Mouse (Mus musculus) common myeloid progenitor, adult 5-6 weeks (primary cell): Measurements from ENCODE around the gene Bcas2. TPM values are rescaled to one million over a fixed set of nuclear protein-coding genes. Genes with fewer than 3 reads are reported as not detected.
A peak's percentile ranks its signal among the peaks of the same experiment; 100 is the strongest.
"Not testable (repeated sequence)": the region's sequence is repeated elsewhere in the genome, so short reads cannot be mapped to it uniquely, and the experiment has no call there.

Source experiments
- ATAC-seq: replicated peaks from 2 replicates; pipeline ENCODE4 v1.8.0; 2016; ENCODE audit warnings: low read depth, mild to moderate bottlenecking, moderate TSS enrichment, inconsistent platforms; ENCODE audit not compliant: poor library complexity, severe bottlenecking
- total RNA-seq: library from RNA; stranded (forward); fragments of 200-1000, 187-1606 nt; gene quantifications from 2 replicates; pipeline ENCODE4 v1.2.3, GENCODE M21; 2017

The Bcas2 gene
- total RNA-seq, 1 experiment from 2014 or later: 173 TPM

- no peak for ATAC-seq
Measured at GRCm38 (mm10) chr3:103153761-103154160, 17.7 kb upstream of the Bcas2 start.

- peak; percentile 50; the same call in 1 of the 2 replicates for ATAC-seq
Measured at GRCm38 (mm10) chr3:103159232-103159900, 12.1 kb upstream of the Bcas2 start.

- peak; percentile 53 for ATAC-seq
Measured at GRCm38 (mm10) chr3:103169771-103170170, 1.7 kb upstream of the Bcas2 start.

GRCm38 (mm10) chr3:103172615-103173014 lies 1.2 kb downstream of the Bcas2 start:
- no peak for ATAC-seq

- peak; percentile 60 for ATAC-seq
Measured at GRCm38 (mm10) chr3:103176740-103177139, 5.3 kb downstream of the Bcas2 start.

- no peak for ATAC-seq
Measured at GRCm38 (mm10) chr3:103179527-103179926, 8.1 kb downstream of the Bcas2 start.

GRCm38 (mm10) chr3:103181171-103181570 lies 9.7 kb downstream of the Bcas2 start:
- 0 out of 2 replicates have a peak, but pooled peaks have one; percentile 34 for ATAC-seq

GRCm38 (mm10) chr3:103182821-103183220 lies 11.4 kb downstream of the Bcas2 start:
- ATAC-seq: no peak

GRCm38 (mm10) chr3:103184467-103184866 lies 13.0 kb downstream of the Bcas2 start:
- not testable (repeated sequence) for ATAC-seq

- no peak for ATAC-seq
Measured at GRCm38 (mm10) chr3:103188451-103188850, 17.0 kb downstream of the Bcas2 start.

- ATAC-seq: no peak
Measured at GRCm38 (mm10) chr3:103188856-103189255, 17.4 kb downstream of the Bcas2 start.

- no peak for ATAC-seq
Measured at GRCm38 (mm10) chr3:103192161-103192560, 20.7 kb downstream of the Bcas2 start.

GRCm38 (mm10) chr3:103193186-103193585 lies 21.7 kb downstream of the Bcas2 start:
- no peak for ATAC-seq

GRCm38 (mm10) chr3:103196320-103196823 lies 24.9 kb downstream of the Bcas2 start:
- ATAC-seq: peak; percentile 84

GRCm38 (mm10) chr3:103199386-103199785 lies 27.9 kb downstream of the Bcas2 start:
- ATAC-seq: no peak

- not testable (repeated sequence) for ATAC-seq
Measured at GRCm38 (mm10) chr3:103201105-103201504, 29.6 kb downstream of the Bcas2 start.

GRCm38 (mm10) chr3:103203554-103203953 lies 32.1 kb downstream of the Bcas2 start:
- no peak for ATAC-seq

GRCm38 (mm10) chr3:103204445-103204844 lies 33.0 kb downstream of the Bcas2 start:
- ATAC-seq: no peak

GRCm38 (mm10) chr3:103206393-103206792 lies 34.9 kb downstream of the Bcas2 start:
- ATAC-seq: peak; percentile 97

GRCm38 (mm10) chr3:103207749-103208148 lies 36.3 kb downstream of the Bcas2 start:
- ATAC-seq: no peak

GRCm38 (mm10) chr3:103208237-103208636 lies 36.8 kb downstream of the Bcas2 start:
- ATAC-seq: no peak

- no peak for ATAC-seq
Measured at GRCm38 (mm10) chr3:103211101-103211500, 39.6 kb downstream of the Bcas2 start.
